ENCODE assay signal across 25 mouse cellular contexts in the genomic region with DNA sequence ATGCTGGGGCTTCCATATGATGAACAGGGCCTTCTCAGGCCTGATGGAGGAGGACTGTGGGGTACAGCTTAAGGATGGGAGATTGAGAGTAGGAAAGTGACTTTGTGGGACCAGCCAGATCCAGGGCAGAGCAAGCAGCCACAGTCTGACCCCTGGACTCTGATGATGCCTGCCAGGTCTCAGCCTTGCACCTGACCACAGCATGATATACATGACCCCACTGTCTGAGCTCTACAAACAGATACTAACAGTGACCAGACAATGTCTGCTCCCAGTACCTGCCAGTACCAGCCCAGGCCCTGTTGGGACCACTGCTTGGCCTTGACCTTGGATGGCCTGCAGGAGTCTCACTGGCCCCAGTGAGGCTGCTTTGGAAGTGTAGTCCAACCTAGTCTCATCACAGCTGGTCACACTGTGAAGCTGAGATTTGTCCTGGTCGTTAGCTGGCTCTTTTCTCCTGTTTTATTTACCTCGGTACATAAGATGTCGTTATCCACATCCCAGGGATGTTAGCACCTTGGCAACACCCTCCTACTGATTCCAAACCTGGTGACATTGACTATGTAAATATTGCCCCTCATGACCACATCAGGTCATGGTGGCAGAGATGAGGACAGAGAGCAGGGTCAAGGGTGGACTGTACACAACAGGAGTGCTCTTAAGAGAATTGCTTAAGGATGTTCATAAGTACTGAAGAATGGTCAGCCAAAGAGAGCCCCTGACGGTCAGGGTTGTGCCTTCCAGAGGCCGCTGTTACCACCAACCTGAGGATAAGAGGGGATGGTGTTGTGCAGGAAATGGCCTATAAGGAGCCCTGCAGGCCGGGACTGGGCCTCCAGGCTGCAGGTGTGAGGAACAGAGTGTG. TPM values are rescaled to one million over a fixed set of nuclear protein-coding genes. Genes with fewer than 3 reads are reported as not detected.
DNase-seq lines count a peak whose midpoint lies in the region; ATAC-seq and TF ChIP-seq lines count a peak whose summit lies in the region.
"Had no signal": no experiment of that assay in that cellular context is flagged by ENCODE, and none has a peak within 500 bp of the region (broad histone marks: within the 10 kb centered on the region; RNA-seq: fewer than 3 reads in every experiment).

No protein-coding gene starts in this region.

- H3K4me3 ChIP-seq in liver, embryonic 13.5 days (replicated peaks) = no peak overlapping the region
- no peak overlapping the region for H3K4me3 ChIP-seq in liver, embryonic 12.5 days
- no peak overlapping the region for H3K4me3 ChIP-seq in lung, embryonic 15.5 days
- H3K4me3 ChIP-seq in lung, adult 2 months (replicated peaks; ENCODE audit: extremely low read depth, low read depth, low read length) = no peak overlapping the region
- H3K4me3 ChIP-seq in liver, embryonic 16.5 days (ENCODE audit: low read depth, low read length) = no peak overlapping the region
- H3K4me3 ChIP-seq: forebrain, embryonic 10.5 days; forebrain, embryonic 13.5 days; heart, embryonic 12.5 days; heart, embryonic 15.5 days; hindbrain, embryonic 10.5 days; hindbrain, embryonic 13.5 days had no signal

- WGBS in liver, embryonic 13.5 days (ENCODE audit: insufficient replicate concordance) = 54% methylated on average over 6 of the region's 6 CpGs
- WGBS in liver, embryonic 12.5 days (ENCODE audit: insufficient replicate concordance) = 59% methylated on average over 6 of the region's 6 CpGs
- 51% methylated on average over 6 of the region's 6 CpGs for WGBS in lung, embryonic 15.5 days
- 55% methylated on average over 6 of the region's 6 CpGs for WGBS in lung, adult 2 months
- 50% methylated on average over 6 of the region's 6 CpGs for WGBS in liver, embryonic 16.5 days (ENCODE audit: insufficient replicate concordance)

- no peaks in the 10 kb centered on the region for H3K36me3 ChIP-seq in liver, embryonic 13.5 days
- H3K36me3 ChIP-seq in liver, embryonic 12.5 days = no peaks in the 10 kb centered on the region
- no peaks in the 10 kb centered on the region for H3K36me3 ChIP-seq in lung, embryonic 15.5 days
- no peaks in the 10 kb centered on the region for H3K36me3 ChIP-seq in liver, embryonic 16.5 days (ENCODE audit: control insufficient read depth, insufficient read depth)
- H3K36me3 ChIP-seq: forebrain, embryonic 10.5 days; heart, embryonic 12.5 days; heart, embryonic 15.5 days; hindbrain, embryonic 10.5 days had no signal

- no peak overlapping the region for H3K27ac ChIP-seq in liver, embryonic 13.5 days
- H3K27ac ChIP-seq in liver, embryonic 12.5 days = no peak overlapping the region
- no peak overlapping the region for H3K27ac ChIP-seq in lung, embryonic 15.5 days
- no peak overlapping the region for H3K27ac ChIP-seq in liver, embryonic 16.5 days (ENCODE audit: low read length)
- H3K27ac ChIP-seq: forebrain, embryonic 10.5 days; forebrain, embryonic 13.5 days; heart, embryonic 15.5 days; hindbrain, embryonic 10.5 days; hindbrain, embryonic 13.5 days had no signal

- peak; percentile 15 for DNase-seq in adrenal gland, postnatal 10 days
- no peak for DNase-seq in adrenal gland, postnatal 25 days
- no peak for DNase-seq in liver, embryonic 13.5 days
- DNase-seq in lung, adult 2 months = no peak
- no peak for DNase-seq in cerebellum, postnatal 10 days
- DNase-seq: adrenal gland, adult 8-10 months; cerebellum, adult 11 months; cerebellum, adult 8-10 months; cerebellum, postnatal 14 days; gastrocnemius, postnatal 25 days; heart, adult 18-20 months; heart, postnatal 10 days; heart, postnatal 36 days had no signal

- no peak overlapping the region for H3K9ac ChIP-seq in liver, embryonic 13.5 days
- no peak overlapping the region for H3K9ac ChIP-seq in liver, embryonic 12.5 days
- no peak overlapping the region for H3K9ac ChIP-seq in lung, embryonic 15.5 days
- no peak overlapping the region for H3K9ac ChIP-seq in liver, embryonic 16.5 days (ENCODE audit: low read depth, low read length)
- H3K9ac ChIP-seq: forebrain, embryonic 13.5 days; heart, embryonic 12.5 days; heart, embryonic 15.5 days; hindbrain, embryonic 13.5 days had no signal

- no peaks in the 10 kb centered on the region; the same call in 1 of the 2 replicates for H3K4me1 ChIP-seq in liver, embryonic 13.5 days (replicated peaks)
- 0 out of 2 replicates have a peak, but pooled peaks cover 6% of the 10 kb centered on the region for H3K4me1 ChIP-seq in liver, embryonic 12.5 days
- H3K4me1 ChIP-seq in lung, embryonic 15.5 days = peaks cover 4% of the 10 kb centered on the region; the same call in 1 of the 2 replicates
- H3K4me1 ChIP-seq in lung, adult 2 months (ENCODE audit: control insufficient read depth, insufficient read depth, low read length) = peaks cover 8% of the 10 kb centered on the region; the same call in 1 of the 2 replicates
- peaks cover 3% of the 10 kb centered on the region for H3K4me1 ChIP-seq in liver, embryonic 16.5 days (ENCODE audit: control insufficient read depth, low read depth, low read length)

- no peaks in the 10 kb centered on the region for H3K9me3 ChIP-seq in liver, embryonic 13.5 days (replicated peaks)
- no peaks in the 10 kb centered on the region for H3K9me3 ChIP-seq in liver, embryonic 12.5 days (replicated peaks)
- no peaks in the 10 kb centered on the region for H3K9me3 ChIP-seq in lung, embryonic 15.5 days
- no peaks in the 10 kb centered on the region for H3K9me3 ChIP-seq in liver, embryonic 16.5 days (replicated peaks; ENCODE audit: control insufficient read depth, low read length)
- H3K9me3 ChIP-seq: forebrain, embryonic 10.5 days; forebrain, embryonic 13.5 days; heart, embryonic 12.5 days; heart, embryonic 15.5 days; hindbrain, embryonic 10.5 days; hindbrain, embryonic 13.5 days had no signal

- H3K4me2 ChIP-seq in liver, embryonic 13.5 days = no peak overlapping the region
- no peak overlapping the region for H3K4me2 ChIP-seq in liver, embryonic 12.5 days
- no peak overlapping the region for H3K4me2 ChIP-seq in lung, embryonic 15.5 days
- H3K4me2 ChIP-seq in liver, embryonic 16.5 days (ENCODE audit: low read depth, low read length) = no peak overlapping the region
- H3K4me2 ChIP-seq: forebrain, embryonic 13.5 days; heart, embryonic 12.5 days; heart, embryonic 15.5 days; hindbrain, embryonic 13.5 days had no signal

- peak; percentile 45; the same call in 1 of the 2 replicates for ATAC-seq in liver, embryonic 13.5 days (ENCODE audit: low read depth)
- ATAC-seq in liver, embryonic 12.5 days = no peak; the same call in 1 of the 2 replicates
- ATAC-seq in lung, embryonic 15.5 days (ENCODE audit: borderline replicate concordance, extremely low read depth, low FRiP score, low TSS enrichment) = peak; percentile 12; the same call in 1 of the 2 replicates
- ATAC-seq in liver, embryonic 16.5 days (ENCODE audit: low read depth) = peak; percentile 73
- ATAC-seq: activated CD4-positive, CD25-positive, alpha-beta regulatory T cell, adult 4 months; forebrain, embryonic 13.5 days; forebrain, embryonic 16.5 days; hindbrain, embryonic 16.5 days had no signal

- TF ChIP-seq POLR2A in lung, adult 2 months (IDR thresholded peaks at IDR 0.05; ENCODE audit: borderline replicate concordance, extremely low read depth, low read depth, low read length) = no peak

- TF ChIP-seq CTCF in lung, adult 2 months (IDR thresholded peaks at IDR 0.05; ENCODE audit: insufficient read depth, low read length) = no peak

- H3K27me3 ChIP-seq in liver, embryonic 13.5 days = no peaks in the 10 kb centered on the region
- H3K27me3 ChIP-seq in liver, embryonic 12.5 days (replicated peaks) = no peaks in the 10 kb centered on the region
- no peaks in the 10 kb centered on the region for H3K27me3 ChIP-seq in lung, embryonic 15.5 days
- no peaks in the 10 kb centered on the region for H3K27me3 ChIP-seq in liver, embryonic 16.5 days (ENCODE audit: control insufficient read depth, insufficient read depth, low read depth, low read length)
- H3K27me3 ChIP-seq: forebrain, embryonic 13.5 days; heart, embryonic 15.5 days; hindbrain, embryonic 13.5 days had no signal

RNA-seq across cellular contexts. Expression of a gene that starts 46.5 kb away (rescaled TPM):
- total RNA-seq in adrenal gland, postnatal 10 days (2021) = 10 to 100 TPM; 20.8 to 25.2 TPM
- total RNA-seq in adrenal gland, postnatal 25 days (2021) = 18.9 and 19.1 TPM in 2 replicates
- 32.2 and 34.8 TPM in 2 replicates for polyA plus RNA-seq in liver, embryonic 13.5 days (2015; fragmentation: Nextera tagmentation; extraction: Ambion mirVana)
- 39.7 and 42.4 TPM in 2 replicates for polyA plus RNA-seq in liver, embryonic 12.5 days (2016; fragmentation: Nextera tagmentation; extraction: Ambion mirVana)
- polyA plus RNA-seq in lung, embryonic 15.5 days (2015; fragmentation: Nextera tagmentation; extraction: Ambion mirVana) = 5.2 and 6.3 TPM in 2 replicates
- 11.1 and 13.8 TPM in 2 replicates for polyA plus RNA-seq in lung, adult 2 months (2012; rRNA removed)
- polyA plus RNA-seq in liver, embryonic 16.5 days (2015; fragmentation: Nextera tagmentation; extraction: Ambion mirVana) = 46.0 and 49.8 TPM in 2 replicates
